Mouse (Mus musculus): Measurements from ENCODE around the gene Hist1h4k.
"Not testable (repeated sequence)": the region's sequence is repeated elsewhere in the genome, so short reads cannot be mapped to it uniquely, and the experiment has no call there.

The Hist1h4k gene

DNA sequence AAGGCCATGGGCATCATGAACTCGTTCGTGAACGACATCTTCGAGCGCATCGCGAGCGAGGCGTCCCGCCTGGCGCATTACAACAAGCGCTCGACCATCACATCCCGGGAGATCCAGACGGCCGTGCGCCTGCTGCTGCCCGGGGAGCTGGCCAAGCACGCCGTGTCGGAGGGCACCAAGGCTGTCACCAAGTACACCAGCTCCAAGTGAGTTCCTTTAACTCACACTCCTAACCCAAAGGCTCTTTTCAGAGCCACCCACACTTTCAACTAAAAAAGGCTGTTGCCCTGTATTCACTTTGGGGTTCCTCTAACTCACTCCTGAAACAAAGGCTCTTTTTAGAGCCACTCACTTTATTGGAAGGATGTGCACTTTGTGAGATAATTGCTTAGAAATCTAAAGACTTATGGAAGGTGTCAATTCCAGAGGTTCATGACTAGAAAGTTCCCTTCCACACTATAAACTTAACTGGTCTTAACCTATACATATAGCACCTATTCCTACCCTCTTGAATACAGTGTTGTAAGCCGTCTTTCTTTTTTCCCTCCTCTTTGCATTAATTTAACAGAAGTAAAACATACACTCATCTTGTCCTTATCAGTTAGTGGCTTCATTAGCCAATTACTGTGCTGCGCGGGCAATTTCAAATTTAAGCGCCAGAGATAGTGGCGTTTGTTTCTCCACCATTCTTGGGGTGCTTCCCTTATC, 4.1 kb upstream of the Hist1h4k start:
- not testable (repeated sequence) for DNase-seq

GRCm38 (mm10) chr13:21753524-21754285, 3.4 kb upstream of the Hist1h4k start, which contains the start of the genes Hist1h2ak and Hist1h2bn:
TSS of gene Hist1h2ak (minus strand) at chr13:21753827.
TSS of gene Hist1h2bn (plus strand) at chr13:21754123.
- peak; percentile 54 for DNase-seq

GRCm38 (mm10) chr13:21753051-21753523, 2.8 kb upstream of the Hist1h4k start:
- DNase-seq, result no peak

DNA sequence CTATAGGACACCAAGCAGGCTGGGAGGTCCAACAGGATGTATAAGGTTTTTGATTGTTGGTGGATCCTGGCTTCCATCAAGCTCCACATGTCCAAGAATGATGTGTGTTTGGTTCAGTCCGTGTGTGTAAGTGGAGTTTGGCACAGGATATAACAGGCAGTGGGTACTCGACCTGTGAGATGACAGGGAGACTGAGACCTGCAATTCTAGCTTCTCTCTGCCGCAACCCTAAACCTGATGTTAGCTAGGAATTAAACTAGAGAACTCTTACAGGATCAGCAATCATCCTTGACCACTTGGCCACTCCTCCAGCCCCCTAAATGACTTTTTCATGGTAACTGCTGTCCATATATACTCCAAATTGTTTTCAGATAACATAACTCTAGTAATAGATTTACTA, 2.1 kb upstream of the Hist1h4k start:
- DNase-seq, result no peak

GRCm38 (mm10) chr13:21751827-21752226, 1.5 kb upstream of the Hist1h4k start:
- no peak for DNase-seq

- no peak for DNase-seq
These were observed 1.1 kb upstream of the Hist1h4k start for GRCm38 (mm10) chr13:21751417-21751816.

DNA sequence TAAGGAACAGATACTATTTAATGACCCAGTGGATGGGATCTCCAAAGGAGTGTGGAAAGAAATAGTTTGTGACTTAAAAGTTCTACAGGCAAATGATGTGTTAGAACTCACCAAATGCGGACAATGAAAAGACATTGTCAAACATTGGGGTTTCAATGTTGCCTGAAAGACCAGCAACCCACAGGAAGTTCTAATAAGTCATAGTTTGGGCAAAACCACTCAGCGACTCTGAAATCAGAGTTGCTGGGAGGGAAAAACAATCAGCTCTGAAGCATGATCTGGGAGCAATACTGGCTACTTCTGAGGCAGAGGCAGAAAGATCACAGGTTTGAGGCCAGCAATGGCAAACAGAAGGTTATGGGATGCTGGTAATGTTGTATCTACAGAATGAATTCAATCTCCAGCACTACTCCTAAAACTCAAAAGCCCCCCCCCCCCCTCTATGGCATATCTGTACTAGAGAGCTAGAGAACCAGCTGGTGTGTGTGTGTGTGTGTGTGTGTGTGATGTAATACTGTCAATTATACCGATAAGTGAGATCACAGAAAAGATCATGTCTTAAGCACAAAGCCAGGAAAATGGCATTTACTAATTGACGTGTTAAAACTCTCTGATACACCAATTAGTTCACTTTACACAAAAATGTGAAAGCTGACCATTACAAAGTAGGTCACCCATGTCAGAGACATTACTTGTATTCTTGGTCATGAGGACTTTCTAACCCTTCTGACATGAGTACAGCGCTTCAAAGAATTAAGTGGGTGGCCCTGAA, 732 bp downstream of the Hist1h4k start:
- DNase-seq, result no peak

- no peak for DNase-seq
These were observed 5.3 kb downstream of the Hist1h4k start for GRCm38 (mm10) chr13:21745006-21745405.

GRCm38 (mm10) chr13:21734906-21735767, 15.2 kb downstream of the Hist1h4k start, which contains the start of gene Hist1h4j:
TSS of gene Hist1h4j (plus strand) at chr13:21735064.
- peak; percentile 67 for DNase-seq

DNA sequence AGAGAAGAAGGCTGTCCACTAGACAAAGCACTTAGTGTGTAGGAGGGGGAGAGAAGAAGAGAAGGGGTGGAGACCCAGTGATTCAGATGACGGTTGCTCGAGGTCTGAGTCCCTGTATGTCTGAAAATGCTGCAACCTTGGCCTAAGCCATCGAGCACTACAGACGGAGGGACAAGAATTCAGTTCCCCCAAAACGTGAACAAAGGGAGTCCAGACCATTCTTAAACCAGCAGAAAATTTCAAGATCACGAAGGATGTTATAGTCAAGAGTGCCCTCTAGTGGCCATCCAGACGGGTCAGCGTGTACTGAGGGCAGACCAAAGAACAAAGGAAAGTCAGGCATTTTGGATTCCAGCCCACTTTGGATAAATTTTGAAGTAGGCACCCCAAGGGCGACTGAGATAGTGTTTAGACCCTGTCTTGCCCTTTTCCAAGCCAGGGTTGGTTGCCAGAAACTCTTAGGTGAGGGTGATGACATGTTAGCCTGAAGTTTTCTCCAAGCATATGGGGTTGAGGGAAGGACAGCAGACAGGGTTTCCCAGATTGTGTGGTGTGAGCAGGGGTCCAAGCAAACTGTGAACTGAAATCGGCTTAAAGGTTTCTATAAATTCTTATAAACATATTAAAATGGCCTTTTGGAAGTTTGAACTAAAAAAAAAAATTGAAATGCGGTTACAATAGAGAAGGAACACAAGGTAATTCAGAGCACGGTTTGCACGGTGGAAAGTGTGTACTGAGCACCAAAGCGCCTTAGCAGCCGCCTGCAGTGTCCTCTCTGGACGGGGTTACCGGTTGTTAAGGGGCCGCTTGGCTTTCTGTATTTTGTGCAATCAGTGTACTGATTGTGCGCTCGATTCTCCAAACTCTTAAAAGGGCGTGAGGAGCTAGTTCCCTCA, 16.0 kb downstream of the Hist1h4k start:
- DNase-seq, result peak; percentile 85

DNA sequence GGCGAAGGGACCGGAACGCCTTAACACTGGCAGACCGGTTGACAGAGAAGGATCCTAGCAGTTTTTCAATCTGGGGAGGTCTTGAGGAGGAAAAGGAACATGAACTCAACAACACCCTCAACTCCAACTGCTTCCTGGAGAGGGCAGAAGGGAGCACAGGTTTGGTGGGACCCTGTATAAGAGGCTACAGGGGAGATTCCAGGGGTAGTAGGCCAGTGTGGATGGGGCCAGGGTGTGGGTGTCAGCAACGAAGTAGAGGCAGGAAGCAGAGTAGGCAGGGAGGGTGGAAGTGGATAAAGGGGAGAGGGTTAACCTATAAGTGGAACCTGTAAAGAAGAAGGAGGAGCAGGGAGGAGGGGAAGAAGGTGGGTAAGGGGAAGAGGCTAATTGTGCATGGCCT, 16.8 kb downstream of the Hist1h4k start:
- DNase-seq, result no peak

GRCm38 (mm10) chr13:21729544-21729943, 20.8 kb downstream of the Hist1h4k start:
- no peak for DNase-seq

DNA sequence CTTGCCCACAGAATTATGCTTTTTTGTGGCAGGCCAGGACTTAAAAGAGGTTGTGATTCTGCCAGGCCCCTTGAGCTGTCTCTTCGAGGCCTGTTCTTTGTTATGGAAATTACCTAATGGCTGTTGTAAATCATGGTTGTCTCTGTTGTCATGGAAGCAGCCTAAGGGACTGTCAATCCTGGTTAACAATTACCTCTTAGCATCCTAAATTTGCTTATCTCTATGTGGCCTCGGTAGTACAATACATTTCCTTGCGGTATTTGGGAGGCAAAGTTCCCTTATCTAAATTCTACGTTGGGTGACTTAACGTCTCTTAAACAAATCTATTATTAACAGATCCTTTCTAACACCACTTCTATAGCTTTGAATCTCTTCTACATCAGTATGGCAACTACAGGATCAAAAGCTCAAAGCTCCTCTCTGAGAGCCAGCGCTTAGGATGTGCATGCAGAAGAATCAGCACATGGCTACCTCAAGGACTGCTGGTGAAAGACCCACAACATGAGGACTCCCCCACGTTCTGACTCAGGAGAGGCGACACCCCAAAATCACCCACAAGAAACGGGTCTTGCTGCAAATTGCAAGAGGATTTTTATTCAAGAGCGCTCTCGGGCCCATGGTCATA, 22.2 kb downstream of the Hist1h4k start:
- no peak for DNase-seq

DNA sequence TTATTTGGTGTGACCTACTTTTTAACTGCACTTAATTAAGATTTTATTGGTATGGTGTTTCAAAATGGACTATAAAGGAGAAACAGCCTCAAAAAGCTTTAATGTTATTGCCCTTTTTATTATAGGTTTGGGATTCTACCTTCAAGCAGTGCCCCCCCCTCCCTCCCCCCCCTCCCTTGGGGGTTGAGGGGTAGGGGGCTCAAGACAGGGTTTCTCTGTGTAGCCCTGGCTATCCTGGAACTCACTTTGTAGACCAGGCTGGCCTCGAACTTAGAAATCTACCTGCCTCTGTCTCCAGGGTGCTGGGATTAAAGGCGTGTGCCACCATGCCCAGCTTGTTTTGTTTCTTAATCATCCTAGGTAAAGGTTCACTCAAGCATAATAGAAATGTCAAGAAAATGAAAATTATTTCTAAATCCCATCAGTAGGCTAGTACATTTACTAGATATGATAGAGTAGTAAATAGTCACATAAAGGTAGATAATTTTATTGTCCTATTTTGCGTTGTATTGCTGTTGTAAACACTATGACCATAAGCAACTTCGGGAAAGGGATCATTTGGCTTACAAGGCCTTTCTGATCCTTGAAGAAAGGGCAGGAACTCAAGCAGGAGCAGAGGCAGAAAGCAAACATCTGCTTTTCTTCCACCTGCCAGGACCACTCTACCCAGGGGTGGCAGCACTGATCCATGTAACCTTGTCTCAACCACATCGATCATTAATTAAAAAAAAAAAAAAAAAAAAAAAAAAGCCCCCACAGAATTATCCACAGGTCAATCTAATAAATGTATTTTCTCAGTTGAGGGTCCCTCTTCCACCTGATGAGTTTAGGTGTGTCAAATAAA, 27.1 kb downstream of the Hist1h4k start:
- no peak for DNase-seq

DNA sequence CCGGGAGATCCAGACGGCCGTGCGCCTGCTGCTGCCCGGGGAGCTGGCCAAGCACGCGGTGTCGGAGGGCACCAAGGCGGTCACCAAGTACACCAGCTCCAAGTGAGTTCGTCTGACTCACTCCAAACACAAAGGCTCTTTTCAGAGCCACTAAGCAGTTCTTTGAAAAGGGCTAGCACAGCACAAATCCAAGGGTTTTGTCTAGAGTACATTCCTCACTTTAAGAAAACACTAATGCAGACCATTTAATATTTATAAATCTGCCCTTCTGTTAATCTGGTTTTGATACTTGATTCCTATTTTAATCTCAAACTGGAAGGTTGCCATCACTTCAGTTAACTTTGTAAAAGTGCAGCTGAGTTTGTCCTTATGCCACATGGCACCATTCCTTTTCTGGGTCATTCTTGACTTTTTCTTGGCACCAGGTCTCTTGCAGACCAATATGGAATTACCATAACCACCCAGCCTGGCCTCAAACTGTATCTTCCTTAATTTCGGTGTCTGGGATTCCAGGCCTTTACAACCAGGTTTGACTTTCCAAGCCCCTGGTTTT, 27.9 kb downstream of the Hist1h4k start:
- no peak for DNase-seq

GRCm38 (mm10) chr13:21721757-21722372, 28.4 kb downstream of the Hist1h4k start, which contains the start of gene Hist1h2bm:
TSS of gene Hist1h2bm (plus strand) at chr13:21722044.
- DNase-seq, result peak; percentile 57

DNA sequence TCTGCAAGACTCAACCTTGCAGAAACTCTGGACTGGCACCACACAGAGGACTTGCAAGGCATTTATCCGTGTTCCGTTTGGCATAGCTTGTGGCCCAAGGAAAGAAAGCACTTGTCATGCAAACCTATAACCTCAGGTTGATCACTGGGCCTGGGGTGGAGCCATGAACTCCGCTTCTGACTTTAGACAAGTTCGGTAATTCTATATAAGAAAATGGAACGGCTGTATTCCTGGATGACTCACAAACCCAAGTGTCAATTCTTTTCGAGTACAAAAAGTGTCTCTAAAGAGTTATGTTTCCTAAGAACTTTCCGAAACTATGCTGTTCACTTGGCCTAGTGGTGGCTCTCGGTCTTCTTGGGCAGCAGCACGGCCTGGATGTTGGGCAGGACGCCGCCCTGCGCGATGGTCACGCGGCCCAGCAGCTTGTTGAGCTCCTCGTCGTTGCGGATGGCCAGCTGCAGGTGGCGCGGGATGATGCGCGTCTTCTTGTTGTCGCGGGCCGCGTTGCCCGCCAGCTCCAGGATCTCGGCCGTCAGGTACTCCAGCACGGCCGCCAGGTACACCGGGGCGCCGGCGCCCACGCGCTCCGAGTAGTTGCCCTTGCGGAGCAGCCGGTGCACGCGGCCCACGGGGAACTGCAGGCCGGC, 29.1 kb downstream of the Hist1h4k start:
- DNase-seq, result not testable (repeated sequence)
